Mouse (Mus musculus) C2C12 (cell line): ENCODE data around the gene Sox8. TPM values are rescaled to one million over a fixed set of nuclear protein-coding genes. Genes with fewer than 3 reads are reported as not detected.

Experiments used
- H3K27me3 ChIP-seq: one replicate; pipeline ENCODE4 v1.6.1; 2011; ENCODE audit not compliant: control insufficient read depth, insufficient read depth, insufficient read length
- H3K36me3 ChIP-seq: one replicate; pipeline ENCODE4 v1.6.1; 2011; ENCODE audit not compliant: control insufficient read depth, insufficient read depth
- H3K4me3 ChIP-seq: one replicate; pipeline ENCODE4 v1.5.1; 2011; ENCODE audit warnings: mild to moderate bottlenecking, control low read depth; ENCODE audit not compliant: poor library complexity, insufficient read depth, severe bottlenecking
- H3K79me2 ChIP-seq: one replicate; pipeline ENCODE4 v1.6.1; 2011; ENCODE audit not compliant: control insufficient read depth, insufficient read depth
- H3K79me3 ChIP-seq: one replicate; pipeline ENCODE4 v1.6.1; 2011; ENCODE audit warnings: low read depth, control low read depth
- H3ac ChIP-seq: one replicate; pipeline ENCODE3; 2011; ENCODE audit warnings: low read depth; ENCODE audit not compliant: control insufficient read depth, insufficient read length
- CEBPB ChIP-seq: IDR thresholded peaks from one replicate; pipeline ENCODE4 v1.6.1; 2011; ENCODE audit warnings: low read depth, mild to moderate bottlenecking, control low read depth, moderate library complexity
- CTCF ChIP-seq: IDR thresholded peaks from one replicate; pipeline ENCODE4 v1.5.1; 2011; ENCODE audit not compliant: control insufficient read depth, insufficient read depth, insufficient read length
- FOSL1 ChIP-seq: IDR thresholded peaks from one replicate; pipeline ENCODE4 v1.8.0; 2011; ENCODE audit warnings: mild to moderate bottlenecking, low read length; ENCODE audit not compliant: poor library complexity, insufficient read depth, severe bottlenecking
- MAX ChIP-seq: IDR thresholded peaks from one replicate; pipeline ENCODE4 v1.6.1; 2011; ENCODE audit warnings: mild to moderate bottlenecking, control low read depth
- MYOD1 ChIP-seq: IDR thresholded peaks from one replicate; pipeline ENCODE4 v1.6.1; 2011; ENCODE audit warnings: low read depth; ENCODE audit not compliant: control insufficient read depth, insufficient read length
- MYOG ChIP-seq: IDR thresholded peaks from one replicate; pipeline ENCODE4 v1.6.1; 2011; ENCODE audit not compliant: control insufficient read depth, insufficient read length; ENCODE audit errors: extremely low read depth
- USF1 ChIP-seq: IDR thresholded peaks from one replicate; pipeline ENCODE4 v1.6.1; 2011; ENCODE audit warnings: low read depth, mild to moderate bottlenecking, control low read depth, moderate library complexity
- polyA plus RNA-seq: library from polyadenylated mRNA; unstranded; fragments of >200 nt; fragmentation: generic; extraction: Trizol; gene quantifications from one replicate; pipeline ENCODE4 v1.2.1, GENCODE M21; 2012; ENCODE audit warnings: missing spikeins

Gene Sox8
- polyA plus RNA-seq, 1 experiment: 0.99 TPM

DNA sequence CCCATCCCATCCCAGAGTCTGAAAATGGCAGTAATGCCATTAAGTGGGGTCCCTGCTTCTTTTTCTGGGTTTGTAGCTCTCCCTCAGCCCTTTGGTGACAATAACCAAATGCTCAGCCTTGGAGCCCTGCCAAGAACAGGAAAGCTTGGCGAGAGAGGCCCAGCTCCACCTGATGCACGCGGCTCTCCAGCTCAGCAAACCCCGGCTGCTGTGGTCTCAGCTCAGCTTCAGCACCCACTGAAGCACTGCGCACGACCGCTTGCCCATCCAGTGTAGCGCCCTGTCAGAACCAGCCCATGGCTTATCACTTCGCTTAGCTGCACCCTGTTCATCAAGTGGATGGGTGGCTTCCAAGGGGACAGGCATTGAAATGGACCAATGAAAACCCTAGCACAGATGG is 39.7 kb upstream of the Sox8 start:
- no peaks in the 10 kb centered on the region for H3K79me3 ChIP-seq
- no peaks in the 10 kb centered on the region for H3K36me3 ChIP-seq
- TF ChIP-seq MYOD1 (no peak), CTCF (no peak), FOSL1 (no peak), MYOG (no peak), MAX (no peak), USF1 (no peak), CEBPB (no peak)
- H3K27me3 ChIP-seq: no peaks in the 10 kb centered on the region
- no peaks in the 10 kb centered on the region for H3K79me2 ChIP-seq
- H3ac ChIP-seq: no peak overlapping the region
- no peak overlapping the region for H3K4me3 ChIP-seq

DNA sequence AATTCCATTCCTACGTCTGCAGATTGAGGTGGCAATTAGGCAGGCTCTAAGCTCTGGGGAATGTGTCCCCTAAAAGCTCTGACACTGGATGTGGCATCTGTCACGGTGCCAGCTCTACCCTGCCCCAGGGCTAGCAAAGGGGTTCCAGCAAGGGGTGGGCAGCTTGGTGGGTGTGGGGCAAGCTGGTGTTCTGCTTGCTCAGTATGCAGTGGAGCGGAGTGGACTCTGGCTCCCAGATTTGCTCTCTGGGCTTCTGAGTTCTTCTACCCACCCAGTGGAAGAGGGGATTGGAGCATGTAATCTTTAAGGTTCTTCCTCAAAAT is 39.0 kb upstream of the Sox8 start:
- Histone ChIP-seq H3K4me3 (no peak overlapping the region), H3K36me3 (no peaks in the 10 kb centered on the region), H3ac (no peak overlapping the region), H3K79me2 (no peaks in the 10 kb centered on the region), H3K27me3 (no peaks in the 10 kb centered on the region), H3K79me3 (no peaks in the 10 kb centered on the region)
- TF ChIP-seq MAX (no peak), USF1 (no peak)

DNA sequence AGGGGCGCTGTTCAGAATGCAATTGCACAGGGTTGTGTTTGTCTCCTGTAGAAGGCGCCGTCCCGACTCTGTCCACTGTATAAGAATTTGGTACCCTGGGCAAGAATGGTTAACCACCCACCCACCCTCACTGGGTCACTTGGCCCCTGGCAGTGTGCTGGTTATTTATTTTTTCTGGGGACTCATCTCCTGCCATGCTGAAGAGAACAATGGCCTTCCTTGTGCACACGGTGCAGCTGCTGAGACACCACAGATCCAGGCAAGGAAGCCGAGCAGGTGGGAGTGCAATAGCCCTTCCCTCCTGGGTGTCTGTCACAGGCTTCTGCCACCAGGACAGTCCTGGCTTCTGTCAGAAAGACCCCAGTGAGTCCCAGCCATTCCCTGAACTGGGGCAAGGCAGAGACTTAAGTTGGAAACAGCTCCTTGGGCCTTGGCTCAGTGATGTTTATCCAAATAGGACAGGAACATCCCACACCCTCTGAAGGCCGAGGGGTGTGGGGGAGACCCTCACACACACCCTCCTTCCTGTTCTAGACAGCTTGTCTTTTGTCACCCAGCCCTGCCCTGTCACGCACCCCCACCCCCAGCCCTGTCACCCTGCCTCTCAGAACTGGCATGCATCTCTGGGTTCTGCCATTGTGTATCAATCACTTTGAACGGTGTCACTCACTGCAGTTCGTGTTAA is 38.5 kb upstream of the Sox8 start:
- H3K4me3 ChIP-seq: no peak overlapping the region
- H3K36me3 ChIP-seq: no peaks in the 10 kb centered on the region
- no peak for TF ChIP-seq FOSL1
- no peak for TF ChIP-seq CEBPB
- TF ChIP-seq CTCF: no peak
- TF ChIP-seq USF1: no peak
- no peak for TF ChIP-seq MYOG
- TF ChIP-seq MYOD1: no peak
- TF ChIP-seq MAX: no peak
- no peaks in the 10 kb centered on the region for H3K79me2 ChIP-seq
- H3K27me3 ChIP-seq: no peaks in the 10 kb centered on the region
- H3ac ChIP-seq: no peak overlapping the region
- no peaks in the 10 kb centered on the region for H3K79me3 ChIP-seq

DNA sequence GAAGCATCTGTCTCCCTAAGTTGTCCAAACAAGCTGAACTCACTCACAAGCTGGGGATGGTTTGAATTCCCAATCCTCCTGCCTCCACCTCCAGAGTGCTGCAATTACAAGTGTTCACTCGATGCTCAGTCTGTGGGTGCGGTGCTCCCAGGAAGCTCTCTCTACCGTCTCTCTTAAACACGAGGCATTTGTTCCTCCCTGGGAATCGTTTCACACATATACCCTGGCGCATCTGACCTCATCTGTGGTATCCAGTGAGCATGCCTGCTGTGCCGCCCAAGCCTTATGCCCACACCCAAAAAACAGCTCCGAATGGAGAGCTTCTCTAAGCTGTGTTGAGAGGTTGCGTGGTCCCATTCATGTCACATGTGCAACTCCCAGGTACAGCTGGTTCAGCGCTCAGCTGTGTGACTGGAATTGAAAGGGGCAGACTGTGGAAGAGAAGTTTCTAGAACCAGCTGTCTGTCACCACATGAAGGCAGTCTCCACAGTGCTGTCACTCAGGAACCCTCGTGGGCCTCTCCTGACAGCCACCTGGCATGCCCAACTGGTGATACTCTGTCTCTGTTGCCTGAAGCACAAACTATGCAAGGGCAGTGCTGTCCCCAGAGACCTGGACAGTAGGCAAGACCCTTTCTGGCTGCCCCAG is 37.8 kb upstream of the Sox8 start:
- Histone ChIP-seq H3K79me2 (no peaks in the 10 kb centered on the region), H3K79me3 (no peaks in the 10 kb centered on the region), H3K27me3 (no peaks in the 10 kb centered on the region), H3ac (no peak overlapping the region), H3K36me3 (no peaks in the 10 kb centered on the region), H3K4me3 (no peak overlapping the region)
- TF ChIP-seq CEBPB (no peak), MYOD1 (no peak), USF1 (no peak), MAX (no peak), MYOG (no peak), CTCF (no peak), FOSL1 (no peak)

DNA sequence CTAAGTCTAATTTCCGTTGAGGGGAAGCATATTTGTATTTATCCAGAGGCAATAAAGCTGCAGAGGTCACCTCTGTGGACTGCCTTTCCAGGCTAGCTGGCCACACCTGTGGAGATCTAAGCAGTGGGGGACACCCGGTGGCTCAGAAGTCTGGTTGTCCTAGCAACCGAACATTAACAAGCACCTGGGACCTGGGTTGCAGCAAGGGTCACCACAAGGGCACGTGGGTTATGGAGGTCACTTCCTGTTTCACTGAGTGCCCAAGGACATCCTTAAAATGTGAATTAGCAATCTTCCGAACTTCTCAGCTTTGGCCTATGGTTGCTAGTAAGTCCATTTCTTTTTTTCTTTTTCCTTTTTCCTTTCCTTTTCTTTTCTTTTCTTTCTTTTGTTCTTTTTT is 33.7 kb upstream of the Sox8 start:
- Histone ChIP-seq H3K79me3 (no peaks in the 10 kb centered on the region), H3K4me3 (no peak overlapping the region), H3K79me2 (no peaks in the 10 kb centered on the region), H3ac (no peak overlapping the region), H3K27me3 (no peaks in the 10 kb centered on the region), H3K36me3 (no peaks in the 10 kb centered on the region)
- TF ChIP-seq MYOD1 (no peak), MAX (no peak), FOSL1 (no peak), USF1 (no peak), CTCF (no peak), MYOG (no peak), CEBPB (no peak)

DNA sequence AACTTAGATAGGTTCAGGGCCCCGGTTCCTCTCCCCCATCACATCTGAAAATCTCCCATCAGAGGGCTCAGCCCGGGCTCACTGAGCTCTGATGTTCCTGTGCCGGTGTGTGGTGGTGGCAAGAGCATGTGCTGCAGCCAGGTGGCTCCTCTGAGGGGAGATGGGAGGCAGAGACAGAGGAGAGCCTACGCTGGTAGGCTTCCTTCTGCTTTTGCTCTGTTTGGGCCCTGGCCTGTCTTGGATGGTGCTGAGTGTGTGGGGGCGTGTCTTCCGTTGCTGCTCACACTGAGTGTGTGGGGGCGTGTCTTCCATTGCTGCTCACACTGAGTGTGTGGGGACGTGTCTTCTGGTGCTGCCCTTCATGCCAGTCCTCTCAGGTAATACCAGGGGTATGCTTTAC is 31.9 kb upstream of the Sox8 start:
- Histone ChIP-seq H3K79me2 (no peaks in the 10 kb centered on the region), H3K79me3 (no peaks in the 10 kb centered on the region), H3ac (no peak overlapping the region), H3K27me3 (no peaks in the 10 kb centered on the region), H3K4me3 (no peak overlapping the region), H3K36me3 (no peaks in the 10 kb centered on the region)
- TF ChIP-seq CEBPB: no peak
